Mouse (Mus musculus): ENCODE measurements at regions not wholly inside any gene's neighbourhood (a gene's known extent, or its start where the extent isn't known, plus 50 kb on each side); places are given as distances from the start of the nearest gene placed in this dataset.

DNA sequence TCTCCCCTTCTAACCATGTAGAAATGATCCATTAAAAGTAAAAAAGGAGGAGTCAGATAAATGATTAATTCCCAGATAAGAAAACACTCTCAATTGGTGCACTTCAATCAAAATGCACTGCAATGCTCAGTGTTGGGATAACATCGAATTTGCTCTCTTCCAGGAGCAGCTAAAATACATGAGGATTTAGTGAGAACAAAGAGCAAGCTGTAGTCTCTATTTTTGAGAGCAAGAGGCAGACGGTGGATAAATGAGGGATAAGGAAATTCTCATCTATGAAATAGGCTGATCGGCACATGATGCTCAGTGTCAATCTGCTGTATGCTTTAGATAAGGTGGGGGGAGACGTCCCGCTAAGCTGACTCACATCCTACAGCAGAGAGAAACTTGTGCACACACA, 1254.1 kb downstream of the Fscb start:
- peak; percentile 17 for DNase-seq (ENCODE audit: low read depth)
- TF ChIP-seq POLR2A (IDR thresholded peaks at IDR 0.05; ENCODE audit: borderline replicate concordance, extremely low read depth, insufficient read depth, insufficient read length, poor library complexity, severe bottlenecking) (no peak), CTCF (IDR thresholded peaks at IDR 0.05; ENCODE audit: borderline replicate concordance, extremely low read depth, insufficient read depth, insufficient read length) (no peak)
